Mouse (Mus musculus) neural tube, embryonic 11.5 days (tissue): Measurements from ENCODE around the gene Pla2g2e. TPM values are rescaled to one million over a fixed set of nuclear protein-coding genes. Genes with fewer than 3 reads are reported as not detected.

Source experiments
- ATAC-seq: fragments of 200-750 bp; cut with Nextera tagmentation; 2 replicates; pipeline ENCODE4 v1.8.0; 2017; ENCODE audit warnings: moderate number of reproducible peaks, mild to moderate bottlenecking, moderate TSS enrichment, moderate library complexity; ENCODE audit not compliant: insufficient read depth, low FRiP score, low TSS enrichment
- DNase-seq: peaks from one replicate; pipeline ENCODE4 v3.0.0-alpha.2; 2015; ENCODE audit warnings: low spot score
- H3K27ac ChIP-seq: fragments of 300-500 bp; sonication (generic); 2 replicates; pipeline ENCODE4 v1.5.1; 2014; ENCODE audit warnings: low read depth, mild to moderate bottlenecking, low read length
- H3K27me3 ChIP-seq: fragments of 300-500 bp; sonication (generic); 2 replicates; pipeline ENCODE4 v1.6.1; 2014; ENCODE audit warnings: mild to moderate bottlenecking, low read length, mixed read lengths; ENCODE audit not compliant: control insufficient read depth, insufficient read depth
- H3K36me3 ChIP-seq: fragments of 300-500 bp; sonication (generic); 2 replicates; pipeline ENCODE4 v1.6.1; 2014; ENCODE audit warnings: mild to moderate bottlenecking, low read length, moderate library complexity, mixed read lengths; ENCODE audit not compliant: control insufficient read depth, insufficient read depth
- H3K4me1 ChIP-seq: fragments of 300-500 bp; sonication (generic); 2 replicates; pipeline ENCODE4 v1.6.1; 2014; ENCODE audit warnings: low read length, mixed read lengths; ENCODE audit not compliant: control insufficient read depth, insufficient read depth
- H3K4me2 ChIP-seq: fragments of 300-500 bp; sonication (generic); 2 replicates; pipeline ENCODE4 v1.6.1; 2014; ENCODE audit warnings: low read depth, mild to moderate bottlenecking, moderate library complexity
- H3K4me3 ChIP-seq: fragments of 300-500 bp; sonication (generic); 2 replicates; pipeline ENCODE4 v1.5.1; 2014; ENCODE audit warnings: low read depth, low read length
- H3K9ac ChIP-seq: fragments of 300-500 bp; sonication (generic); 2 replicates; pipeline ENCODE4 v1.6.1; 2014; ENCODE audit warnings: mild to moderate bottlenecking, low read length
- H3K9me3 ChIP-seq: fragments of 300-500 bp; sonication (generic); 2 replicates; pipeline ENCODE4 v1.6.1; 2016; ENCODE audit warnings: low read length; ENCODE audit not compliant: control insufficient read depth
- WGBS: fragments of 180-500 bp; shearing (Covaris S2); extraction: QIAGEN DNeasy Blood & Tissue Kit; methylation state at CpG from one replicate; pipeline ENCODE4 v1.1.7; 2014; 5-methylcytosine and 5-hydroxymethylcytosine counted together
- polyA plus RNA-seq: library from polyadenylated mRNA; unstranded; fragments of >200 nt; fragmentation: Nextera tagmentation; extraction: Ambion mirVana; gene quantifications from 2 replicates; pipeline ENCODE4 v1.2.1, GENCODE M21; 2014

Pla2g2e gene
- not detected in 2 replicates for polyA plus RNA-seq

DNA sequence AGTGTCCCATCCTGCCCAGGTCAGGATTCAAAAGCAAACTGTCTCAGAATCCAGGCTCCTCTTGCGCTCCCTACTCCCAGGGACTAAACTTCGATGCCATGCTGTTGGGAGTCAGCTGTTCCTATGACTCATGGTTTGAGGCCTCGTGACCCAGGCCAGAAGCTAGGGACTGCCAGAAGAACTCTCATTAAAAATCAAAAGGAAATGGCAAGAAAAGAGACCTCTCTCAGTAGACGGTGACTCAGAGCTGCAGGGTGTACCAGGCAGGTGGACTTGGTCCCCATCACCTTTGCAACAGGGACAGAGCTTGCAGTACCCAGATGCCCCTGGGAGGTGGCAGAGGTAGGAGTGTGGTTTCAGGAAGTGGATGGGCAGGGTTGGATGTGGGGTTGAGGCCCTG, at the start of gene Pla2g2e:
Gene Pla2g2e (plus strand): TSS at position 212 of the 400 bp plus-strand sequence.
- 83% methylated on average over 4 of the region's 4 CpGs for WGBS
- Histone ChIP-seq H3K4me2 (no peak within 1 kb of the TSS), H3K4me3 (no peak within 1 kb of the TSS), H3K9me3 (no peaks in the 10 kb centered on the region), H3K36me3 (no peaks in the 10 kb centered on the region), H3K27ac (no peak within 1 kb of the TSS), H3K27me3 (no peaks in the 10 kb centered on the region), H3K9ac (no peak within 1 kb of the TSS), H3K4me1 (0 out of 2 replicates have a peak, but pooled peaks cover 6% of the 10 kb centered on the region)
- no peak for DNase-seq
- ATAC-seq: no peak

DNA sequence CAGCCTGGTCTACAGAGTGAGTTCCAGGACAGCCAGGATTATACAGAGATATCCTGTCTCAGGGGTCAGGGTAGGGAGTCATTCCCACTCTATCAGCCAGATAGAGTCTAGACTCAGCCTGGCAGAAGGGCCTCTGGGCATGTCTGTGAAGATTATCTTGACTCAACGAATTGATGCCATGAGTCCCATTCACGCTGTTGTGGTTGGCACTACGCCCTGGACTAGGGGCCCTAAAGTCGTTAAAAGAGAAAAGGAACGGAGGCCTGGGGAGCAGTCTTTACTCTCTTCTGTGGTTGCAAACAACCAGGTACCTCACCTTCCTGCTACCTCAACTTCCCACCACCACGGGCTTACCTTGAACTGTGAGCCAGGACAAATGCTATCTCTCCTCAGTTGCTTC, 37.9 kb upstream of the Pla2g2e start:
- Histone ChIP-seq H3K4me3 (no peak overlapping the region), H3K27ac (no peak overlapping the region), H3K9ac (no peak overlapping the region), H3K9me3 (no peaks in the 10 kb centered on the region), H3K27me3 (no peaks in the 10 kb centered on the region), H3K36me3 (no peaks in the 10 kb centered on the region), H3K4me2 (no peak overlapping the region), H3K4me1 (no peaks in the 10 kb centered on the region)
- 89% methylated on average over 6 of the region's 6 CpGs for WGBS
- ATAC-seq: no peak
- DNase-seq: no peak

DNA sequence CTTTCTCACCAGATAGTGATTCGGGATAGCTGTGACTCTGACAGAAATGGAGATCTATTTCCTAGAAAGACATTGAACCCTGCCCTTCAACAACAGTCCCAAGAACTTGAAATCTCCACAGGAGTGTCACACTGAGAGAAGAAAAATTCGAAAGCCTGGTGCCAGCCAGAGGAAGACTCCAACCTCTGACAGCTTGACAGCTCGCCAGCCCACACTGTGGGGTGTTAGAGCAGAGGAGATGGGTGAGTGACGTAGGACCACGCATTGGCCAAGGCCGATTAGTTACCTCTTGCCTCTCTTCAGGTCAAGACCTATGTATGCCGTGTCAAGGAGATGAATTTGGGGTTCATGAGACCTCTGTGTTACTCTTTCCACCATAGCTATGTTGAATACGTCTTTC, 37.0 kb upstream of the Pla2g2e start:
- Histone ChIP-seq H3K9ac (no peak overlapping the region), H3K9me3 (no peaks in the 10 kb centered on the region), H3K27ac (no peak overlapping the region), H3K4me1 (no peaks in the 10 kb centered on the region), H3K4me3 (no peak overlapping the region), H3K4me2 (no peak overlapping the region), H3K36me3 (no peaks in the 10 kb centered on the region), H3K27me3 (no peaks in the 10 kb centered on the region)
- DNase-seq: no peak
- 84% methylated on average over 8 of the region's 8 CpGs for WGBS
- ATAC-seq: no peak

DNA sequence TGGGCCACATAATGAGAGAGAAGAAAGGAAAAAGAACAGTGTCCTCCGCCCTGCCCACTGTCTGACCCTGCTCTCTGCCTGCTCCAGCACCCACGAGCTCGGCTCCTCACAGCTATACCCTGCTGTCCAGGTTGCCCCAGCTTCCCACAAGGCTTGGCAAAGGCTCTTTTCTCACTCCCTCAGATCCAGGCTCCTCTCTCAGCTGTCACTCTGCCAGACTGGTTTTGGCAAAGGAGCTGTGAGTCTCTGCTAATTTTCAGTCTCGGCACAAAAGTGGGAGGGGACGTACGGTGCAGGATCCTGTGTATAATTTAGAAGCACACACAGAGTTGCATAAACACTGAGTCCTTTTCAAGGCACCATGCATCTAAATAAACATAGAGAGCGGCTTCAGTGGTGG, 36.4 kb upstream of the Pla2g2e start:
- no peak for ATAC-seq
- no peak overlapping the region for H3K9ac ChIP-seq
- 92% methylated on average over 7 of the region's 7 CpGs for WGBS
- H3K4me1 ChIP-seq: no peaks in the 10 kb centered on the region
- H3K4me2 ChIP-seq: no peak overlapping the region
- no peak overlapping the region for H3K4me3 ChIP-seq
- DNase-seq: no peak
- no peaks in the 10 kb centered on the region for H3K9me3 ChIP-seq
- no peak overlapping the region for H3K27ac ChIP-seq
- no peaks in the 10 kb centered on the region for H3K27me3 ChIP-seq
- H3K36me3 ChIP-seq: no peaks in the 10 kb centered on the region

DNA sequence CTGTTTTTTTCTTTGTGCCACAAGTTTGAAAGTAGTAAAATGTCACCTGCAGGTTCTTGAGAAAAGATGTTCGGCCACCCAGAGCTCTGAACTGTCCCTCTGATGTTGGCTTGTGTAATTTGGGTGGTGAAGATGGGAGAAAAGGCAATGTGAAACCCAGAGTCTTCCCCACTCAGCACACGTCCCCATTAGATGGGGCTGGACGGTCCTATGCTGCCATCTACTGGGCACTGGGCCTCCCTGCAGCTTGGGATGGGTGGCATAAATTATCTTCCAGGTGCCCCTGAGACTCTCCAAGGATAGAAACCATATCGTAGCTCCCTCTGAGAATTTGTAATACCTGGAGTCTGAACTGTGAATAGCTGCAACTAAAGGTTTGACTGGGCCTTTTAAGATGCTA, 26.3 kb upstream of the Pla2g2e start:
- Histone ChIP-seq H3K4me3 (no peak overlapping the region), H3K4me1 (no peaks in the 10 kb centered on the region), H3K4me2 (no peak overlapping the region), H3K9ac (no peak overlapping the region), H3K27ac (no peak overlapping the region), H3K9me3 (no peaks in the 10 kb centered on the region), H3K27me3 (no peaks in the 10 kb centered on the region), H3K36me3 (no peaks in the 10 kb centered on the region)
- WGBS: 6% methylated on average over 4 of the region's 4 CpGs
- DNase-seq: peak; percentile 83
- no peak for ATAC-seq

DNA sequence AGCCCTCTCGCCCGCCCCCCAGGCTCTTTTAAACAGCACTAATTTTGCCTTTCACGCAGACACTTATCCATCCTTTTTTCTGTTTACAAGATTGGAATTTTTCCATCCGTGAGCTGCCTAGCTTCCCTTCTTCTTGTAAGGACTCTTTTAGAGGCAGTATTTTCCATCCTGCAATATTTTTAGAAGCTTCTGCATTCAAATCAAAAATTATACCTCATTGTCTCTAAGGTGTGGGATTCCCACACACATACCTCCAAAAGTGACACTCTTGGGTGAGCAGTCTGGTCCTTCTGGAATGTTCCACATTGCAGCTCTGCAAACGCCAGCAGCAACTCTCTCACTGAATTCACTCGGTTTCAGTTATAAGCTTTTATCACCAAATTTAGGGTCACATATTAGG, 24.8 kb upstream of the Pla2g2e start:
- no peak for ATAC-seq
- no peaks in the 10 kb centered on the region for H3K9me3 ChIP-seq
- H3K9ac ChIP-seq: no peak overlapping the region
- 77% methylated on average over 6 of the region's 6 CpGs for WGBS
- no peaks in the 10 kb centered on the region for H3K4me1 ChIP-seq
- no peak overlapping the region for H3K4me2 ChIP-seq
- H3K27ac ChIP-seq: no peak overlapping the region
- H3K36me3 ChIP-seq: no peaks in the 10 kb centered on the region
- H3K4me3 ChIP-seq: no peak overlapping the region
- DNase-seq: no peak
- no peaks in the 10 kb centered on the region for H3K27me3 ChIP-seq

DNA sequence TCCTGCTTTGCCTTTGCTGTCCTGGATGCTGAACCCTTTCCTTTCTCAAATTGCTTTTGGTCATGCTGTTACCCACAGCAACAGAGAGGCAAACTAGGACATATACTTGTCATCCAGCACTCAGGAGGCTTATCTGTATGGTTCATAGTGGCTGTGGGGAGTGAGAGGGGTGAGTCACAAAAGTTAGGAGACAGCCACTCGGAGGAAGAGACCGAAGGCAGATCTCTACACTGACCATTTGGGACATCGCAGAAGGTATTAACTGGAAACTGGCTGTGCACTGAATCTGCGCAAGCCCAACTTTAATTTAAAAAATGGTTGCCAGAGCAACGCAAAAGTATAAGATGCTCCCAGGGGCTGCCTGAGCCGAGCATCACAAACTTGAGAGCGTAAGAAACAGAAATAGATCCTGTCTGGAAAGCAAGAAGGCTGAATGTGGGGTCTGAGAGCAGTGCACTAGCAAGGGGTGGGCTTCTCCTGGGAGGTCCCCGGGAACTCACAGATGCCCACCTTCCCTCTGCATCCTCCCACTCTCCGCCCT, 22.6 kb upstream of the Pla2g2e start:
- Histone ChIP-seq H3K36me3 (no peaks in the 10 kb centered on the region), H3K27ac (no peak overlapping the region), H3K27me3 (no peaks in the 10 kb centered on the region), H3K4me1 (no peaks in the 10 kb centered on the region), H3K9me3 (no peaks in the 10 kb centered on the region), H3K9ac (no peak overlapping the region), H3K4me2 (no peak overlapping the region), H3K4me3 (no peak overlapping the region)
- ATAC-seq: no peak
- no peak for DNase-seq
- 95% methylated on average over 9 of the region's 9 CpGs for WGBS

DNA sequence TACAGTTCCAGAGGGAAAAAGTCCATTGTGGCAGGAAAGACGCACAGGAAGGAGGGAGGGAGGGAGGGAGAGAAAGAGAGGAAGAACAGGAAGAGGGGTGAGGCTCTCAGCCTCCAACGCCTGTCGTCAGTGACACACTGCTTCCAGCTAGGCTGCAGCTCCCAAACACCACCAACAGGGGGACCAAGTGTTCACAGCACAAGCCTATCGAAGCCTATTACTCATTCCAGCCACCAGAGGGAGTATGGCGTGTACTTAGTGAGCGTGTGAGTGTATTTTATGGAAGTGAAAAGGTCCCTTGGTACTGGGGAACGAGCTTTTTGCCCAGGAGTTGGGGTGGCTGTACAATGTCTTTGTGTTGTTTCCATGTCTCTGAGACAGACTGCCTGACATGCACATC, 21.3 kb upstream of the Pla2g2e start:
- no peaks in the 10 kb centered on the region for H3K9me3 ChIP-seq
- DNase-seq: peak; percentile 79
- no peaks in the 10 kb centered on the region for H3K4me1 ChIP-seq
- no peak overlapping the region for H3K4me3 ChIP-seq
- no peak overlapping the region for H3K9ac ChIP-seq
- ATAC-seq: no peak
- H3K27me3 ChIP-seq: no peaks in the 10 kb centered on the region
- H3K27ac ChIP-seq: no peak overlapping the region
- no peaks in the 10 kb centered on the region for H3K36me3 ChIP-seq
- no peak overlapping the region for H3K4me2 ChIP-seq
- 29% methylated on average over 7 of the region's 7 CpGs for WGBS

DNA sequence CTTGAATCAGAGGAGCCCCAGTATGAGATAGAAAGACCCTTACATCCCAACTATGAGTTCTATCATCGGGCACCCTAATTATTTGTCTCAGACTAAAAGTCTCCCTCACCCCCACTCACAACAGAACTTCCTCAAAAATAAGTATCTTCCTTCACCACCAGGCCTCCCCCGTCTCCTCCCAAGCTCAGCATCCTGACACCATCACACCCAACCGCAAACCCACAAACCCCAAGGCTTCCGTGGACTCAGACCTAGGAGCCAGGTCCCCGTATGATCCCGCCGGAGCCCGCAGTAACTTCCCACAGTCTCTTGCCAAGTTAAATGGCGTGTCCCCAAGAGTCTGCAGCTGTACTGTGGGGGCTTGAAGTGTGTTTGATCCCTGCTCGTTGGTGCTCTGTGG, 20.2 kb upstream of the Pla2g2e start:
- Histone ChIP-seq H3K36me3 (no peaks in the 10 kb centered on the region), H3K27me3 (no peaks in the 10 kb centered on the region), H3K4me2 (no peak overlapping the region), H3K9ac (no peak overlapping the region), H3K9me3 (no peaks in the 10 kb centered on the region), H3K4me3 (no peak overlapping the region), H3K4me1 (no peaks in the 10 kb centered on the region), H3K27ac (no peak overlapping the region)
- 91% methylated on average over 10 of the region's 10 CpGs for WGBS
- DNase-seq (no peak), ATAC-seq (no peak)
